Mouse (Mus musculus): Measurements from ENCODE around the gene Gm20388. TPM values are rescaled to one million over a fixed set of nuclear protein-coding genes. Genes with fewer than 3 reads are reported as not detected.

The Gm20388 gene
- polyA plus RNA-seq, 1 experiment from 2014 or later = not detected

- 26% methylated on average over 17 of the region's 19 CpGs for WGBS (ENCODE audit: insufficient replicate concordance)
- Histone ChIP-seq H3K4me2 (no peak overlapping the region), H3K4me1 (replicated peaks) (no peaks in the 10 kb centered on the region), H3K27ac (no peak overlapping the region), H3K4me3 (replicated peaks) (no peak overlapping the region), H3K9me3 (replicated peaks) (no peaks in the 10 kb centered on the region), H3K9ac (no peak overlapping the region), H3K27me3 (no peaks in the 10 kb centered on the region), H3K36me3 (no peaks in the 10 kb centered on the region)
- DNase-seq (no peak), ATAC-seq (ENCODE audit: low read depth) (peak; percentile 10; the same call in 1 of the 2 replicates)
These were observed 1860.5 kb downstream of the Gm20388 start for GRCm38 (mm10) chr8:121770845-121771752.

- Histone ChIP-seq H3K4me1 (replicated peaks) (no peaks in the 10 kb centered on the region), H3K9ac (no peak overlapping the region), H3K4me3 (replicated peaks) (no peak overlapping the region), H3K27me3 (no peaks in the 10 kb centered on the region), H3K4me2 (no peak overlapping the region), H3K9me3 (replicated peaks) (no peaks in the 10 kb centered on the region), H3K36me3 (no peaks in the 10 kb centered on the region), H3K27ac (no peak overlapping the region)
- ATAC-seq (ENCODE audit: low read depth) (no peak), DNase-seq (no peak)
- 72% methylated on average over 12 of the region's 12 CpGs for WGBS (ENCODE audit: insufficient replicate concordance)
These were observed 1863.2 kb downstream of the Gm20388 start for GRCm38 (mm10) chr8:121773876-121774275.

GRCm38 (mm10) chr8:121782493-121782892, 1871.9 kb downstream of the Gm20388 start:
- ATAC-seq (ENCODE audit: low read depth) = no peak
- WGBS (ENCODE audit: insufficient replicate concordance) = 52% methylated on average over 5 of the region's 5 CpGs

GRCm38 (mm10) chr8:121786542-121786941, 1875.9 kb downstream of the Gm20388 start:
- no peak for DNase-seq
- 31% methylated on average over 10 of the region's 10 CpGs for WGBS (ENCODE audit: insufficient replicate concordance)
- no peak overlapping the region for H3K9ac ChIP-seq
- H3K27ac ChIP-seq = no peak overlapping the region
- no peak overlapping the region for H3K4me2 ChIP-seq
- ATAC-seq (ENCODE audit: low read depth) = no peak
- no peak overlapping the region for H3K4me3 ChIP-seq (replicated peaks)
- H3K36me3 ChIP-seq = no peaks in the 10 kb centered on the region
- no peaks in the 10 kb centered on the region for H3K9me3 ChIP-seq (replicated peaks)
- no peaks in the 10 kb centered on the region for H3K27me3 ChIP-seq
- H3K4me1 ChIP-seq (replicated peaks) = no peaks in the 10 kb centered on the region

More at GRCm38 (mm10) chr8:121782493-121782892, 1871.9 kb downstream of the Gm20388 start:
- Histone ChIP-seq H3K4me3 (replicated peaks) (no peak overlapping the region), H3K27me3 (no peaks in the 10 kb centered on the region), H3K36me3 (no peaks in the 10 kb centered on the region), H3K4me2 (no peak overlapping the region), H3K4me1 (replicated peaks) (no peaks in the 10 kb centered on the region), H3K9me3 (replicated peaks) (no peaks in the 10 kb centered on the region), H3K27ac (no peak overlapping the region), H3K9ac (no peak overlapping the region)
- no peak for DNase-seq

- H3K4me1 ChIP-seq (replicated peaks) = peaks cover 12% of the 10 kb centered on the region
- 57% methylated on average over 8 of the region's 8 CpGs for WGBS (ENCODE audit: insufficient replicate concordance)
- no peak for ATAC-seq (ENCODE audit: low read depth)
These were observed 1878.1 kb downstream of the Gm20388 start for GRCm38 (mm10) chr8:121788786-121789185.

GRCm38 (mm10) chr8:121792159-121792558, 1881.5 kb downstream of the Gm20388 start:
- no peak overlapping the region; the same call in 1 of the 2 replicates for H3K27ac ChIP-seq
- peaks cover 22% of the 10 kb centered on the region for H3K36me3 ChIP-seq
- no peak overlapping the region for H3K4me2 ChIP-seq
- no peak overlapping the region for H3K4me3 ChIP-seq (replicated peaks)
- no peak for DNase-seq
- peaks cover 12% of the 10 kb centered on the region for H3K4me1 ChIP-seq (replicated peaks)
- ATAC-seq (ENCODE audit: low read depth) = peak; percentile 39; the same call in 1 of the 2 replicates
- 13% methylated on average over 7 of the region's 7 CpGs for WGBS (ENCODE audit: insufficient replicate concordance)
- H3K27me3 ChIP-seq = no peaks in the 10 kb centered on the region
- H3K9ac ChIP-seq = no peak overlapping the region
- no peaks in the 10 kb centered on the region for H3K9me3 ChIP-seq (replicated peaks)

More at GRCm38 (mm10) chr8:121788786-121789185, 1878.1 kb downstream of the Gm20388 start:
- no peaks in the 10 kb centered on the region for H3K27me3 ChIP-seq
- no peaks in the 10 kb centered on the region for H3K9me3 ChIP-seq (replicated peaks)
- H3K36me3 ChIP-seq = no peaks in the 10 kb centered on the region
- no peak overlapping the region for H3K4me3 ChIP-seq (replicated peaks)
- no peak overlapping the region for H3K27ac ChIP-seq
- H3K9ac ChIP-seq = no peak overlapping the region
- H3K4me2 ChIP-seq = no peak overlapping the region
- DNase-seq = no peak

GRCm38 (mm10) chr8:121792627-121793026, 1882.0 kb downstream of the Gm20388 start:
- Histone ChIP-seq H3K4me1 (replicated peaks) (peaks cover 12% of the 10 kb centered on the region), H3K4me3 (replicated peaks) (no peak overlapping the region), H3K9ac (no peak overlapping the region), H3K9me3 (replicated peaks) (no peaks in the 10 kb centered on the region), H3K4me2 (no peak overlapping the region), H3K27ac (no peak overlapping the region; the same call in 1 of the 2 replicates), H3K36me3 (peaks cover 27% of the 10 kb centered on the region), H3K27me3 (no peaks in the 10 kb centered on the region)
- ATAC-seq (ENCODE audit: low read depth) (no peak), DNase-seq (no peak)
- WGBS (ENCODE audit: insufficient replicate concordance) = 64% methylated on average over 4 of the region's 4 CpGs

GRCm38 (mm10) chr8:121794151-121794550, 1883.5 kb downstream of the Gm20388 start:
- Histone ChIP-seq H3K27ac (no peak overlapping the region), H3K4me1 (replicated peaks) (peaks cover 12% of the 10 kb centered on the region), H3K4me2 (no peak overlapping the region), H3K9me3 (replicated peaks) (no peaks in the 10 kb centered on the region), H3K27me3 (no peaks in the 10 kb centered on the region), H3K36me3 (peaks cover 42% of the 10 kb centered on the region), H3K4me3 (replicated peaks) (no peak overlapping the region), H3K9ac (no peak overlapping the region)
- no peak for DNase-seq
- 56% methylated on average over 3 of the region's 3 CpGs for whole genome bisulfite sequencing (ENCODE audit: insufficient replicate concordance)
- no peak for ATAC-seq (ENCODE audit: low read depth)

GRCm38 (mm10) chr8:121795461-121795860, 1884.8 kb downstream of the Gm20388 start:
- H3K4me1 ChIP-seq (replicated peaks) = peaks cover 12% of the 10 kb centered on the region
- H3K4me2 ChIP-seq = no peak overlapping the region
- ATAC-seq (ENCODE audit: low read depth) (no peak), DNase-seq (no peak)
- WGBS (ENCODE audit: insufficient replicate concordance) = 73% methylated on average over 8 of the region's 8 CpGs
- H3K27me3 ChIP-seq = no peaks in the 10 kb centered on the region
- no peak overlapping the region for H3K4me3 ChIP-seq (replicated peaks)
- H3K9me3 ChIP-seq (replicated peaks) = no peaks in the 10 kb centered on the region
- H3K36me3 ChIP-seq = peaks cover 50% of the 10 kb centered on the region
- no peak overlapping the region for H3K27ac ChIP-seq
- H3K9ac ChIP-seq = no peak overlapping the region

- ATAC-seq (ENCODE audit: low read depth) = no peak
- H3K4me1 ChIP-seq (replicated peaks) = peaks cover 12% of the 10 kb centered on the region
- WGBS (ENCODE audit: insufficient replicate concordance) = 77% methylated on average over 11 of the region's 11 CpGs
These were observed 1885.8 kb downstream of the Gm20388 start for GRCm38 (mm10) chr8:121796406-121796805.

GRCm38 (mm10) chr8:121798401-121798800, 1887.8 kb downstream of the Gm20388 start:
- H3K4me3 ChIP-seq (replicated peaks) = no peak overlapping the region
- no peak overlapping the region for H3K9ac ChIP-seq
- H3K4me1 ChIP-seq (replicated peaks) = peaks cover under 1% of the 10 kb centered on the region; the same call in 1 of the 2 replicates
- no peak overlapping the region for H3K27ac ChIP-seq
- no peaks in the 10 kb centered on the region for H3K9me3 ChIP-seq (replicated peaks)
- H3K36me3 ChIP-seq = peaks cover 68% of the 10 kb centered on the region
- no peaks in the 10 kb centered on the region for H3K27me3 ChIP-seq
- no peak overlapping the region for H3K4me2 ChIP-seq
- 78% methylated on average over 6 of the region's 6 CpGs for WGBS (ENCODE audit: insufficient replicate concordance)
- DNase-seq (no peak), ATAC-seq (ENCODE audit: low read depth) (no peak)

More at GRCm38 (mm10) chr8:121796406-121796805, 1885.8 kb downstream of the Gm20388 start:
- no peak overlapping the region for H3K4me3 ChIP-seq (replicated peaks)
- H3K9me3 ChIP-seq (replicated peaks) = no peaks in the 10 kb centered on the region
- DNase-seq = no peak
- H3K9ac ChIP-seq = no peak overlapping the region
- H3K36me3 ChIP-seq = peaks cover 60% of the 10 kb centered on the region
- H3K27ac ChIP-seq = no peak overlapping the region
- H3K4me2 ChIP-seq = no peak overlapping the region
- H3K27me3 ChIP-seq = no peaks in the 10 kb centered on the region

All from liver, embryonic 13.5 days (tissue).